Mouse (Mus musculus) heart, postnatal 10 days (tissue): ENCODE measurements around the gene Hcfc2. TPM values are rescaled to one million over a fixed set of nuclear protein-coding genes. Genes with fewer than 3 reads are reported as not detected.

Source experiments
- DNase-seq, 2 experiments: peaks; one replicate each; pipeline ENCODE4 v3.0.0; 2021
- intact Hi-C: fragments of 180-260 bp; cut with DNase I; formaldehyde crosslinking; loops from one replicate; pipeline ENCODE4 v1.15.1; 2025
- total RNA-seq, 2 experiments: library from RNA; stranded (reverse); gene quantifications; 2 replicates each; pipeline ENCODE4 v1.2.3; 2021

Gene Hcfc2
- total RNA-seq, 2 experiments from 2014 or later = 30.1 to 38.4 TPM

GRCm38 (mm10) chr10:82698712-82699261 lies 2.8 kb downstream of the Hcfc2 start:
- peak; percentile 92 to 93 for DNase-seq
- intact Hi-C loops = loop anchor here (2.0 to 5.0 kb wide), 2 partner anchors 32 to 164 kb away; no protein-coding TSS in a partner anchor

DNA sequence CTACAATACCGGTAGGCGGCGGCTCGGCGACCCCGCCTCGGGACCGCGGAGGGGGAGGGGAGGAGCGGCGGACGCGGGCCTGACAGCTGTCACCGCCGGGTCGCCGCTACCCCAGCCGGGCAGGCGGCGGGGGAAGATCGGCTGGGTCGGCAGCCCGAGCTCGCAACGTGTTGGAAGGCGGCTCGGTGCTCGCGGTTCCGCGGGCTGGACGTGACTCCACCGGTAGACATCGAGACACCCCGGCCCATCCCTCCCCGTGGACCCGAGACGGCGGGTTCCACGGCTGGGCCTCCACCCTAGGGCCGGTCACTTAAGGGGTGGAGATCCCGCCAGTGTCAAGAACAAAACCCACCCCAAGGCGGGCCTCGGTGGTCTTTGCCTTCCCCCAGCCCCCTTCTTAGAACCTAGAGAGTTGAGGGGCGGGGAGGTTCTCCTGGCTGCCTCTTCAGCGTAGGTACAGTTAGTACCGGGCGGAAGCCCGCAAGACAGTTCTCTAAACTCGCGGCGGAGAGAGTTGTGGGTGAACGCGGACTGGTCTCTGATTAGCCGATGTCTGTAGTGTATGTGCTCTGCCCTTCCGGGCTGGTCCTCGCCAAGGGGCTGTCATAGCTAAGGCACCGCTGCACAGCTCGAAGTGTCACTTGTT lies 3.5 kb downstream of the Hcfc2 start:
- DNase-seq = no peak
- intact Hi-C loops = loop anchor here (2.0 to 5.0 kb wide), 2 partner anchors 33 to 163 kb away; no protein-coding TSS in a partner anchor

- no peak for DNase-seq
- intact Hi-C loops = loop anchor here (5.0 kb wide), 1 partner anchor 74 kb away; no protein-coding TSS in a partner anchor
Observed at GRCm38 (mm10) chr10:82741354-82741753, 45.4 kb downstream of the Hcfc2 start.

DNA sequence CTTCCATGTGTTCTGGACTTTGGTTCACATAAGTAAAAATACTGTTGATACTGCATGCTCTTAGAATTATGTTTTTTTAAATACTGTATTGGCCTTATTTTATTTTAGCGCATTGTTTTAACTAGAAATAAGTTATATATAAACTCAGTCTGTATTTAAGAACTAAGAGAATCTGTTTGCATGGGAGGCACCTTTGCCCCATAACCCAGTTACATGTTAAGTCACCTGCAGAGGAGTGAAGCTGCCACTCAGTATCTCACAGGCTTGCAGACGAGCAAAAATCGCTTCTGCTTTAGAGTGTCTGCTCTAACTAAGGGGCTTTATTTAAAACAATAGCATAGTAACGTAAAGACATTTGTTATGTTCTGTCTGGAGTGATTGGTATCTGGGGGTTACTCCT lies 45.9 kb downstream of the Hcfc2 start:
- no peak for DNase-seq
- intact Hi-C loops = loop anchor here (5.0 kb wide), 1 partner anchor 75 kb away; no protein-coding TSS in a partner anchor

DNA sequence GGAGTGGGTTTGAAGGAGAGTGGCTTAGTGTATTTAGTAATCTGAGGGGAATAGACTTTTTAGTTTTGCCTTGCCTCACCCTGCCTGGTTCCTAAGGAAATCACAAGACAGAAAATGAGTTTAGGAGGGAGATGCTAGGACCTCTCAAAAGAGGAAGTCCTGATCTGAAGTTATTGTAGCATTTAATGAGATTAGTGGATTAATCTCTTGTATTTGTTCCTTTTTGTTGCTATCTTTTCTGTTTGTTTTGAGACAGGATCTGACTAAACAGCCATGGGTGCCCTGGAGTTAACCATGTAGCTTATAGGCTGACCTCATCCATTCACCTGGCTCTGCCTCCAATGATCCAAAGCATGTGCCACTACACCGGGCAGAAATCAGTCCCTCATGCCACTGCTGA lies 46.6 kb downstream of the Hcfc2 start:
- intact Hi-C loops = loop anchor here (5.0 kb wide), 1 partner anchor 75 kb away; no protein-coding TSS in a partner anchor
- DNase-seq = no peak

- intact Hi-C loops = loop anchor here (5.0 kb wide), 1 partner anchor 77 kb away; no protein-coding TSS in a partner anchor
Observed at GRCm38 (mm10) chr10:82744296-82744695, 48.3 kb downstream of the Hcfc2 start.

DNA sequence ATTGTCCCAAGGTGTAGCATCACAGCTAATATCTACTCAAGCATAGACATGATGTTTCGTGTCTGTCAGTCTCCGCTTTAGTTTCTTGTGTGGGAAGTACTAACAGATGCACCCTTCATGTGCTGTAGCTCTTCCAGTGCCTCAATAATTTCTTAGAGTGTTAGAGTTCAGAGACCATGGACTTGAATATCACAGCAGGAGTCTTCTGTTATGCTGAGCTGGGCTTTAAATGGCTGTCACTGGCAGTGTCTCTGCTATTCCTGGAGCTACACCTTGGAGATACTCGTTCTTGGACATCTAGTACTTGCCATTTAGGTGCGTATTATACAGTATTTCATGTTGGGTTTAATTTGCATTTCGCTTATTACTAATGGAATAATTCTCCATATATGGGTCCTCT lies 49.3 kb downstream of the Hcfc2 start:
- intact Hi-C loops = no loop called here
- no peak for DNase-seq

More at GRCm38 (mm10) chr10:82744296-82744695, 48.3 kb downstream of the Hcfc2 start:
- DNase-seq = no peak

GRCm38 (mm10) chr10:82746988-82747850 lies 51.3 kb downstream of the Hcfc2 start:
- intact Hi-C loops = no loop called here
- DNase-seq = no peak

DNA sequence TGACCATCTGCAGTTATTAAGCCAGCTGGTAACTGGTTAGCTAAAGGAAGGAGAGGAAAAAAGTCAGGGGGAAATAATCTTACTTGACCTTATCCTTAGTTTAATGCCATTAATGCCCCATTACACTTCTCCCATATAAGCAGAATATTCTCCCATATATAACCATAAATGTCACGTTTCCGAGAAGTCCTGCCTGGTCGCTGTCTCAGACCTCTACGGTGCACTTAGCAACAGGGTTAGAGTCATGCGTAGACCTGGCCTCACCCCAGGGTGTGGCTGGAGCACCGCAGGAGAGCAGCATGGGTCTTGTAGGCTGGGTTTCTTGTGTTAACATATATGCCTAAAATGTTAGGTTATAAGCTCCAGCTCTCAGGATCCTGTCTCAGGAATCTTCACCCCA lies 54.8 kb downstream of the Hcfc2 start:
- intact Hi-C loops = no loop called here
- no peak for DNase-seq

DNA sequence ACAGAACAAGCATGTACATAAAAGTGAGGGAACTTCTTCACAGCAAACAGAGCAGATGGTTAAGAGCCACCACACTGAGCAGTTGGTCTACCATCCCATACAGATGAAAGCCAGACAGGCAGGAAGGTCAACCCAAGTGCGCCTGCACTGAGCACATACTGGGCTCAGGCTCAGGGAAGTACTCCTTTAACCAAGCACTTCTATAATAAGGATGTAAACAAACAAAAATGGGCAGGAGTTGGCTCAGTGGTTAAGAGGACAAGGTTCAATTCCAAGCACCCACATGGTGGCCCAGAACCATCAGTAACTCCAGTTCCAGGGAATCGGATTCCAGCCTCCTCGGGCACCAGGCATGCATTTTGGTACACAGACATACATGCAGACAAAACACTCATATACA lies 57.0 kb downstream of the Hcfc2 start:
- intact Hi-C loops = no loop called here
- DNase-seq = no peak

- intact Hi-C loops = no loop called here
- DNase-seq = no peak
Observed at GRCm38 (mm10) chr10:82754642-82755041, 58.7 kb downstream of the Hcfc2 start.

DNA sequence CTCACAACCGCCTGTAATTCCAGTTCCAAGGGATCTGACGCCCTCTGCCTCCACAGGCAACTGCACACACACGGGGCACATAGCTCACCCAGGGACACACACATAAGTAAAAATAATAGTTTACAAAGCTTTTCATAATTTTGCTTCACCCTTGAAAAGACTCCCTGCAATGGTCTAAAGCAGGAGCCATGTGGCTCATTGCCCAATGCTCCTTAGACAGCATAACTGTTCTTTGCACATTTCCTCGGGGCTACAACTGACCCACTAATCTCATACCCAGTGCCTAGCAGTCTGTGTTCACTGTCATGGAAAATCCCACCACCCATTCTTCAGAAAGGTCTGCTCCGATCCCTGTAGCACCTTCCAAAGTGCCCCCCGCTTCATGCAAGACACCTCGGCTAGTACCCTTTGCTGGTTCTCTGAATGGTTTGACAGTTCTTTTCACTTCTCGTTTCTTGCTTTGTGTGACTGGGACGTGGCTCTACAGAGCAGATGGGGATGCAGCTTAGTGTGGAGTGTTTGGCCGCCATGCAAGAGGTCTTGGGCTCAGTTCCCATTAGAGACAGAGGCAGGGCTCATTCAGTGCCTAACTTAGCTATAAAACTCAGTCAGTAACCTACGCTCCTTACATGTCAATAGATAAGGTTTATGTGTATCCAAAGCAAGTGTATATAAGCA lies 59.4 kb downstream of the Hcfc2 start:
- no peak for DNase-seq
- intact Hi-C loops = no loop called here

- DNase-seq = no peak
- intact Hi-C loops = no loop called here
Observed at GRCm38 (mm10) chr10:82756466-82756865, 60.5 kb downstream of the Hcfc2 start.

DNA sequence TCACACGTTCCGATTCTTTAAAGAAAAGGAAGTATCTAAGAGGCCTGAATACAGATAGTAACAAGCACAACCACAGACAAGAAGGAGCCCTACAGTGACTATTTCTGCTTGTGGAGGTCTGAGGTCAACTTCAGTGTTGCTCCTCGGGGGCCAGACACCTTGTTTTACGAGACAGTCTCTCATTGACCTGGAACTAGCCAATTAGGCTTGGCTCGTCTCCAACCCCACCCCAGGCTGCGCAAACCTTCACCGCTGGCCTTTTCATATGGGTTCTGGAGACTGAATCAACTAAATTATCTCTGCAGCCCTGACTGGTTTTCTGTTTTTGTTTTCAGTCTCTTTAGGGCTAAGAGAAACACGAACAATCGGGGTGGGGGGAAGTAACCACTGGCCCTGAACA lies 61.4 kb downstream of the Hcfc2 start:
- intact Hi-C loops = no loop called here
- no peak for DNase-seq

DNA sequence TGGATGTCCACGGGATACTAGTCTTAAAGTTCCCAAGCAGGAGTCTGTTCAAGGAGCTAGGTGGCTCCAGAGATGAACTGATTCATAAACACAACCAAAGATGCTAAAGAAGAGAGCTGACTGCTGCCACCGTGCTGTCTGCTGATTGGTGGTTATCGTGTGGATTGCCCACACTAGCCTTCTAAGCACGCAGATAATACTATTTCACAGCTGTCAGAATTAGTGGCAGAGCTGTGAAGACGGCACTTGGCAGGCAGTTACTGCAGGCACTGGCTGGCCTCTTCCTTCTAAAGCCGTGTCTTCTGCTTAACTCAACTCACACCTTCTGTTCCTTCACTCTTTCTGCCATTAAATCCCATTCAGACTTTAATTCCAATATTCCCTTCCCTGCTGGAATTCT lies 62.4 kb downstream of the Hcfc2 start:
- intact Hi-C loops = no loop called here

DNA sequence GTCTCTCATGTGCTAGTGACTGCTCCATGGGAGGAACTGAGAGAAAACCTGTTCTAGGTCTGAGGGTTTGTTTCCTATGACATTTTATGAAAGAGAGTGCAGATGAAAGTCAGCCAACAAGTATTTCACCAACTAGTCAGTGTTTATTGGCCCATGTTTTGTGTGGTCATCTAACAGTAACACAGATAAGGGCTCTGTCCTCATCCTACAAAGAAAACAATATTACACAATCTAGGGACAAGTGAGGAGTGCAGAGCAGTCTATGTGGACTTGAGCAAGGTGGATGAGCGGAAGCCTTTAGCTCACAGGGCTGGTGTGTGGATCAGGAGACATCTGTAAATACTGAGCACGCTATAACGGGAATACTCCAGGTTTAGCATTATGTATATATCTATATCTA lies 62.9 kb downstream of the Hcfc2 start:
- intact Hi-C loops = no loop called here
- DNase-seq = no peak

More for the DNA sequence above, 62.4 kb downstream of the Hcfc2 start:
- no peak for DNase-seq

- intact Hi-C loops = loop anchor here (5.0 to 10.0 kb wide), 2 partner anchors 103 to 785 kb away; partner anchors contain the start of gene Washc4
- DNase-seq = no peak
Observed at GRCm38 (mm10) chr10:82759706-82760105, 63.7 kb downstream of the Hcfc2 start.

- DNase-seq = peak; percentile 15 to 16
- intact Hi-C loops = loop anchor here (5.0 to 10.0 kb wide), 2 partner anchors 101 to 784 kb away; partner anchors contain the start of gene Washc4
Observed at GRCm38 (mm10) chr10:82761037-82761811, 65.3 kb downstream of the Hcfc2 start.
